In genomic region chr8:105331469-105331868, GRCm38 (mm10) we compare ENCODE assay signal across 20 mouse cellular contexts.
"Had no signal": no experiment of that assay in that cellular context is flagged by ENCODE, and none has a peak within 500 bp of the region (broad histone marks: within the 10 kb centered on the region; RNA-seq: fewer than 3 reads in every experiment).

No protein-coding gene starts in this region.

- DNase-seq: kidney, adult 18-20 months; kidney, adult 9 months; kidney, postnatal 36 days; layer of hippocampus, postnatal 36 days; liver; lung, postnatal 10 days; lung, postnatal 36 days; right cerebral cortex, adult 18-20 months; right cerebral cortex, postnatal 14 days; right cerebral cortex, postnatal 4 days; thymus, adult 18-20 months; thymus, postnatal 36 days had no signal

- ATAC-seq: liver, embryonic 12.5 days; midbrain, embryonic 15.5 days had no signal

- H3K4me2 ChIP-seq: limb, embryonic 13.5 days; liver, embryonic 12.5 days; liver, embryonic 15.5 days; lung, embryonic 15.5 days; midbrain, embryonic 12.5 days; midbrain, embryonic 15.5 days had no signal

- H3K4me3 ChIP-seq: left cerebral cortex, adult 2 months; limb, embryonic 10.5 days; limb, embryonic 13.5 days; liver, embryonic 12.5 days; liver, embryonic 15.5 days; lung, embryonic 15.5 days; midbrain, embryonic 12.5 days; midbrain, embryonic 15.5 days had no signal

- H3K9me3 ChIP-seq: limb, embryonic 10.5 days; limb, embryonic 13.5 days; liver, embryonic 12.5 days; liver, embryonic 15.5 days; lung, embryonic 15.5 days; midbrain, embryonic 12.5 days; midbrain, embryonic 15.5 days had no signal

- H3K27me3 ChIP-seq: limb, embryonic 13.5 days; liver, embryonic 12.5 days; liver, embryonic 15.5 days; lung, embryonic 15.5 days; midbrain, embryonic 12.5 days; midbrain, embryonic 15.5 days had no signal
